Mouse (Mus musculus) 3T3-L1 (cell line): ENCODE results near the gene Cfap20.

Experiments used
- DNase-seq: peaks from one replicate; pipeline ENCODE4 v3.0.0-alpha.2; 2015; ENCODE audit warnings: low read depth, low spot score

The Cfap20 gene

DNA sequence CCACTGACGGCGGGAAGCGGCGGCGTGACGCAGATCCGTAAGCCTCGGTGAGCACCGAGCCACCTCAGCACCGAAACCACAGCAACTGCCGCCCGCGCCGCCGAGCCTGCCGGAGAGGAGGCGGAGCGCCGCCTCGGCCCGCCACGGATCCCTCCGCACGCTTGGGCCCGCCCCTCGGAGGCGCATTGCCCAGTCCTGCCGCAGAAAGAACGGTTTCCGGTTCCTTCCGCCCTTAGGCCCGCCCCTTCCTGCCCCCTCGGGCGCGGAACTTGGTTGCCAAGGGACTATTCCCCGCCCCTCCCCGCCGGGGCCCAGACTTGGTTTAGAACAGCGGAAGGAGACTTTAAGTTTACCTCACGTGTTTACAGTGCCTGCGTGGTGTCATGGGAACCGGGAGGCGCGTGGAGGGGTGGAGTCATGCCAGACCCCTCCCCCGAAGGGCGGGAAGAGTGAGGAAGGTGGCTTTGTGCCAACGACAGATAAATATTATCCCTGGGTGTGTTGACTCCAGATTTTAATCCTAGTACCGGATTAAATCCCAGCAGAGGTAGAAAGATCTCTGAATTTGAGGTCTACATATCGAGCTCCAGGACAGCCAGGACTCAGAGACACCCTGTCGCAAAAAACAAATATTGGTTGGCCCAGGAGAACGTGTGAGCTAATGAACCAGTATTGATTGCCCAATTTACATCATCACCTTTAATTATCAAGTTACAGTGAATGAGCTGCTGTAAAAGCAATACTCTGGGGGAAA, at the start of gene Cfap20:
Gene Cfap20, minus strand, starts transcription at position 184 of the 754 bp plus-strand sequence.
- peak; percentile 99 for DNase-seq

GRCm38 (mm10) chr8:95470008-95470407, 35.3 kb upstream of the Cfap20 start:
- DNase-seq: no peak

DNA sequence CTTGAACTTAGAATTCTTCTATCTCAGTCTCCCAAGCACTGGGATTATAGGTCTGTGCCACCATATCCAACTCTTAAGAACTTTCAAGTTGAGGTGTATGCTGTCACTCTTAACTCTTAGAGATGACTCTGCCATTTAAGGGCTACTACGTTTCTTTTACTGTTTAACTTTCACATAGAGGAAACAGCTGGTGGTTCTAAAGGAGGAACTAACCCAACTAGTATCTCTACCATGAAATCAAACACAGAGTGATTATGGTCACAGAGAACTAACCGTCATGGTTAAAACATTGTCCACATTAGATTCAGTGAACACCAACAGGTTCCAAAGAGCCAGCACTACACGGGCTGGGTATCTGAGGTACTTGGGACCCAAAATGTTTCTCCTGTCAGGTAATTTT, 34.3 kb upstream of the Cfap20 start:
- DNase-seq: no peak

- no peak for DNase-seq
Observed at GRCm38 (mm10) chr8:95466543-95466942, 31.9 kb upstream of the Cfap20 start.

DNA sequence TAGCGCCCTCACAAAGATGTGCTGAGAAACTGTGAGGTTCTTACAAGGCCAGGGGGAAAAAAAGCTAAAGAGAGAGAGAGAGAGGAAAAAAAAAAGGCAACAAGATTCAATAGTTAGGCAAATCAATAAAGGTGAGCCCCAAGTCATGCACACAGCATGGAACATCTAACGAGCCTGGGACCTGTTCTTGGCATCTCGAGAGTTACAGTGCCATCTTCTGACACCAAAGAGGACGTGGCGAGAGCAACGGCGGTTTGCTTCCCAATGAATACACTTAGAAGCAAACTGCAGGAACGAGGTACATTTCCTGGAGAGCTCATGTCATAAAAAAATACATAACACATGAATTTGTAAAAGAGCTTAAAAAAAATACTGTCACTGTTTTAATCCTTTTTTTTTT, 17.8 kb upstream of the Cfap20 start:
- DNase-seq: no peak

- no peak for DNase-seq
Observed at GRCm38 (mm10) chr8:95450271-95450670, 15.6 kb upstream of the Cfap20 start.

GRCm38 (mm10) chr8:95447661-95448060, 13.0 kb upstream of the Cfap20 start:
- no peak for DNase-seq

DNA sequence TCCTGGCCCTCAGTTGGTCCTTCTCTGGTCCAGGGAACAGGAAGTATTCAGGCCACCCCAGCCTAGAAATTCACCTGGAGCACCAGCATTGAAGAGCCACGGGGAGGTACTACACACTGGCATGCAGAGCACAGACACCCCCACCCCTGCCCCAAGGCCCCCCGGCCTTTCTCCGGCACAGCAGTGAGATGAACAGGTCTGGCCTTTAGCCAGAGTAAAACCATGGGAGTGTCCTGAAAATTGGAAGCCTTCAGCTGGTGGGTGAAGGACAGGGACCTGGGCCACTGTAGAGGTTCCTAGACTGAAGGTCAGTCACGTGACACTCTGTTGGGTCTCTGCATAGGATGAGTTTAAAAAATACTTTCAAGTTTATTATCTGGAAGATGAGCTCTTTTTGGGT, 10.4 kb upstream of the Cfap20 start:
- no peak for DNase-seq

GRCm38 (mm10) chr8:95441491-95442039, 6.9 kb upstream of the Cfap20 start:
- no peak for DNase-seq

DNA sequence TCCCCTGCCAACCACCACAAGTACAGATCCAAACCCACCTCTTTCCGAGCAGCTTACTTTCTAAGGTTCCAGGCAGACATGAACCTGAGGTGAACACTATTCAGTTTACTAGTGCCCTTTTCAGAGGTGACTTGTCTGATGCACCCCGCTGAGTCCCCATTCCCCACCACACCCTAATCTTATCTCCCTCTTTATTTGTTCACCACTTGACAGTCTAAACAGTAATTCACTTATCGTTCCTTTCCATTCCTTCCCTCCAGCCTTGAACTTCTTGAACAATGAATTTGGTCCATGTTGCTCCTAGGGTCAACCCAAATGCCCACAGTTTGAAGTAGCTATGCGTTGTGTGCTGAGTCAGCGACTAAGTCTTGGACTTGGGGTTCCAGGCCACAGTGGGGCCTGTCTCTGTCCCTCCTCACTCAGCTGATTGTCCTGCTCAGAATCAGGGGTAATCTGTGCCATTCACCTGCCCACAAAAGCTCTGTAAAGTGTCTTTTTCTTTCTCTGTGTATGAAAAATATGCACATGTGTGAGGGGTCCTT, 5.6 kb upstream of the Cfap20 start:
- no peak for DNase-seq

GRCm38 (mm10) chr8:95439421-95439820, 4.8 kb upstream of the Cfap20 start:
- DNase-seq: no peak

DNA sequence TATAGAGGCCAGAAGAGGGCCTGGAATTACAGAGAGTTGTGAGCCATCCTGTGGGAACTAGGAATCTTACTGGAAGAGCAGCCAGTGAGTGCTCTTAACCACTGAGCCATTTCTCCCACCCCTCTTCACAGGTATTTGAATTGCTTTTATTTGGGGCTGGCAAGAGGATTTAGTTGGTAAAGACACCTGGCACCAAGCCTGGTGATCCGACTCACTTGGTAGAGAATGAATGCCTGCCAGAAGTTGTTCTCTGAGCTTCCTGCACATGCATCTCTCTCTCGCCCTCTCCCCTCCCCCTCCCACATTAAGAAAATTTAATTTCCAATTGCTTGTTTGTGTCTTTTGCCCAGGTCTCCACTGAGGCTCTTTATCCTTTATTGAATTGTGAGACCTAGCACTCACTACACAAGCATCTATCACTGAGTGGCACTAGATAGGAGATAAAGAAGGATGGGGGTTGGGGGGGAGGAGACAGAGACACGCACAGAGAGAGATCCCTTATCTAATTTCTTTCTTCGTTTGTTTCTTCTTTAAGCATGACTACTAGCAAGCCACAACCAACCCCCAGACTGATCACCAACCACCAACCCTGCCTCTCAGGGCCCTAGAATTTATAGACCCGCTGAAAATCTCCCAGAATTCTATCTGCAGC, 2.8 kb upstream of the Cfap20 start:
- peak; percentile 67 for DNase-seq

DNA sequence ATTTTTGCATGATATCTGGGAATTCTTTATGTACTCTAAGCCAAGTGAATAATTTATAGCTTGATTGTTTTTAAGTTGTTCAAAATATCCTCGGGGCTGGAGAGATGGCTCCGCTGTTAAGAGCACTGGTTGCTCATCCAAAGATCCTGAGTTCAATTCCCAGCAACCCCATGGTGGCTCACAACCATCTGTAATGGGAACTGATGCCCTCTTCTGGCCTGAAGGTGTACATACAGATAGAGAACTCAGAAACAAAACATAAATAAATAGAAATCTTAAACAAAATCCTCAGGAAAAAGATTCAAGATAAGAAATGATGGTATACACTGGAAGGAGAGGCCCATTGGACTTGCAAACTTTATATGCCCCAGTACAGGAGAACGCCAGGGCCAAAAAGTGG, 1.3 kb upstream of the Cfap20 start:
- DNase-seq: no peak

DNA sequence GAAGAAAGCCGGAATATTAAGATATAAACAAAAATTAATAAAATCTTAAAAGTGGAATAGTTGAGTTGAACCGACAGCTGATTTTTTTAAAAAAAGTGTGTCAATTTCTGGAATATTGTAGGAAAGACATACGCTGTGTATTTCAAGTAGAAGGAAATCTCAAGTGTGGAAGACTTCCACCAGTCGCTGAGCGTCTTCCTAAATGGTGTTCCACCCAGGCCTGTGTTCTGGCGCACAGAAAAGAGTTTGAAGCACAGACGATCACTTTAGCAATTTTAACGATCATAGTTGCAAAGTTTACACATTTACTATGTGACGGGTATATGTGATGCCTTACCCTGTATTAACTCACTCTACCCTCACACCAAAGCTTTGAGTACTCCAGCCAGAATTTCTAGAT, 802 bp upstream of the Cfap20 start:
- no peak for DNase-seq

DNA sequence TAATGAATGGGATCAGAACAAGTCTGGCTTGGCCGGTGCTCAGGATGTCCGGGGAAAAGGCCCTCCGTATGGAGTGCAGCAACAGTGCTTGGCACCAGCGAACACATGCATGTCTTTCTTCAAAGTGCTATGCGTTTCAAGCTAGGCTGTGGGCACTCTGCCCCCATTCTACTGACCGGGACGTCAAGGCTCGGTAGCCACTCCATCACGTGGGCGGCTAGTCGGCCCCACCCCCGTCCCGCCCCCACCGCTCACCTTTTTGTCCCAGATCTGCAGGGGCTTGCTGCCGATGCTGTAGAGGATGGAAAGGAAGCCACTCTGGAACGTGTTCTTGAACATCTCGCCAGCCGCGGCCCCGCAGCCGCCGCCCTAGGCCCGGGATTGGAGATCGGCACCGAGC, 436 bp downstream of the Cfap20 start:
- peak; percentile 64 for DNase-seq

GRCm38 (mm10) chr8:95433124-95433523, 1.5 kb downstream of the Cfap20 start:
- DNase-seq: no peak

DNA sequence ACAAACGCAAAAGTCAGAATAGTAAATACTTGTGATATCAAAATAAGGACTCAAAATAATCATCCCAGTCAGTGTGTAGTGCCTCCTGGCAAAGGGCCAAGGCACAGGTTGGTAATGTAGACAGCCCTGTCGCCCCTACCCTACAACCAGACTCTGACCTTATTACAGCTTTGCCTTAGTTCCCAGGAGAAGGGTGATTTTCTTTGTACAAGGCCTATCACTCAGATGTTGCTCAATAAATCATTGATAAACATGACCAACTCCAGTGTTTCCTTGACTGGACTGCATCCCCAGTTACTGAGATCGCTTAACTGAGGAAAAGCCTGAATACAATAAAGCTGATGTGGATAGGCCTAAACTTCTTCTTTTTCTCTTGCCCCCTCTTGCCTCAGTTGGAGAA, 2.2 kb downstream of the Cfap20 start:
- no peak for DNase-seq

GRCm38 (mm10) chr8:95429945-95430344, 4.7 kb downstream of the Cfap20 start:
- DNase-seq: peak; percentile 70

GRCm38 (mm10) chr8:95427594-95428535, 6.8 kb downstream of the Cfap20 start:
- DNase-seq: peak; percentile 81

GRCm38 (mm10) chr8:95426781-95427281, 7.8 kb downstream of the Cfap20 start:
- DNase-seq: peak; percentile 63

DNA sequence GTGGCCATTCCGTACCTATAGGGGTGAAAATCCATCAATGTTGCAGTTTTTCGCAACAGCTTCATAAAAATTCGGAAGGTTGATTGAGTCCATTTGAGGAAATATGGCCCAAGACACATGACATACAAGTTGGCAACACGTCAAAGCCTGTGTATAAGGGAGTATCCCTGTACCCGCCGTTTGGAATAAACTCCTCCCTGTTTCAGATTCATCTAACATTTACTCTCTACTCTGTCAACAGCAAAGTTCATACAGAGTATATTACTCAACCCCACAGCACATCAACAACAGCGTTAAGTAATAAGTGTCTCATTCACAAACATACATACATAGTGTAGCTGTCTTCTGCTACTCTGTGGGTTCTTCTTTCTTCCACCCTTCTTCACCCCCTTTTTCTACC, 10.0 kb downstream of the Cfap20 start:
- no peak for DNase-seq
